Mouse (Mus musculus): ENCODE measurements around the gene Ankrd23. TPM values are rescaled to one million over a fixed set of nuclear protein-coding genes. Genes with fewer than 3 reads are reported as not detected.
"Not testable (repeated sequence)": the region's sequence is repeated elsewhere in the genome, so short reads cannot be mapped to it uniquely, and the experiment has no call there.

Gene Ankrd23
- polyA plus RNA-seq (2015; fragmentation: Nextera tagmentation; extraction: Ambion mirVana), result 12.4 and 15.9 TPM in 2 replicates

GRCm38 (mm10) chr1:36536783-36537182 is at the start of gene Ankrd23:
Gene Ankrd23 (minus strand): TSS chr1:36536883.
- H3K4me2 ChIP-seq; H3K4me1 ChIP-seq; H3K9ac ChIP-seq; H3K9me3 ChIP-seq; ATAC-seq (ENCODE audit: borderline replicate concordance, extremely low read depth, low FRiP score, low TSS enrichment); H3K4me3 ChIP-seq; H3K27ac ChIP-seq; H3K27me3 ChIP-seq: not testable (repeated sequence)
- WGBS, result 88% methylated on average over 9 of the region's 9 CpGs
- H3K36me3 ChIP-seq, result peaks cover 29% of the 10 kb centered on the region

- no peaks in the 10 kb centered on the region for H3K36me3 ChIP-seq
- H3K27me3 ChIP-seq, result no peaks in the 10 kb centered on the region
- ATAC-seq (ENCODE audit: borderline replicate concordance, extremely low read depth, low FRiP score, low TSS enrichment), result no peak
- H3K4me3 ChIP-seq, result no peak overlapping the region
- peaks cover 53% of the 10 kb centered on the region for H3K4me1 ChIP-seq
- H3K4me2 ChIP-seq, result no peak overlapping the region
- 31% methylated on average over 4 of the region's 4 CpGs for WGBS
- no peak overlapping the region for H3K27ac ChIP-seq
- no peak overlapping the region for H3K9ac ChIP-seq
- no peaks in the 10 kb centered on the region for H3K9me3 ChIP-seq
These were observed 49.6 kb upstream of the Ankrd23 start for GRCm38 (mm10) chr1:36586288-36586687.

GRCm38 (mm10) chr1:36583408-36584116 is 46.9 kb upstream of the Ankrd23 start:
- Histone ChIP-seq H3K4me2 (no peak overlapping the region), H3K27me3 (no peaks in the 10 kb centered on the region), H3K4me3 (no peak overlapping the region), H3K9ac (no peak overlapping the region), H3K4me1 (peaks cover 45% of the 10 kb centered on the region), H3K9me3 (no peaks in the 10 kb centered on the region), H3K27ac (no peak overlapping the region), H3K36me3 (no peaks in the 10 kb centered on the region)
- no peak for ATAC-seq (ENCODE audit: borderline replicate concordance, extremely low read depth, low FRiP score, low TSS enrichment)
- 72% methylated on average over 8 of the region's 8 CpGs for WGBS

GRCm38 (mm10) chr1:36582211-36582610 is 45.5 kb upstream of the Ankrd23 start:
- WGBS, result 68% methylated on average over 8 of the region's 8 CpGs
- no peaks in the 10 kb centered on the region for H3K9me3 ChIP-seq
- H3K4me1 ChIP-seq, result peaks cover 34% of the 10 kb centered on the region

GRCm38 (mm10) chr1:36581260-36581659 is 44.6 kb upstream of the Ankrd23 start:
- H3K4me2 ChIP-seq, result no peak overlapping the region
- H3K36me3 ChIP-seq, result no peaks in the 10 kb centered on the region
- no peak overlapping the region for H3K9ac ChIP-seq
- H3K9me3 ChIP-seq, result no peaks in the 10 kb centered on the region
- WGBS, result 77% methylated on average over 5 of the region's 5 CpGs
- ATAC-seq (ENCODE audit: borderline replicate concordance, extremely low read depth, low FRiP score, low TSS enrichment), result no peak
- no peak overlapping the region for H3K4me3 ChIP-seq
- H3K27ac ChIP-seq, result peak overlapping the region; percentile 92
- H3K4me1 ChIP-seq, result peaks cover 37% of the 10 kb centered on the region
- no peaks in the 10 kb centered on the region for H3K27me3 ChIP-seq

More at GRCm38 (mm10) chr1:36582211-36582610, 45.5 kb upstream of the Ankrd23 start:
- Histone ChIP-seq H3K9ac (no peak overlapping the region), H3K27ac (0 out of 2 replicates have a peak overlapping the region, but pooled peaks have one; percentile 4), H3K27me3 (no peaks in the 10 kb centered on the region), H3K36me3 (no peaks in the 10 kb centered on the region), H3K4me3 (no peak overlapping the region), H3K4me2 (no peak overlapping the region)
- no peak for ATAC-seq (ENCODE audit: borderline replicate concordance, extremely low read depth, low FRiP score, low TSS enrichment)

GRCm38 (mm10) chr1:36580384-36581207 is 43.9 kb upstream of the Ankrd23 start:
- Histone ChIP-seq H3K27me3 (no peaks in the 10 kb centered on the region), H3K4me1 (peaks cover 40% of the 10 kb centered on the region), H3K9ac (peak overlapping the region; percentile 36; the same call in 1 of the 2 replicates), H3K9me3 (no peaks in the 10 kb centered on the region), H3K27ac (peak overlapping the region; percentile 92), H3K4me3 (peak overlapping the region; percentile 5), H3K4me2 (peak overlapping the region; percentile 43), H3K36me3 (no peaks in the 10 kb centered on the region)
- whole genome bisulfite sequencing, result 2% methylated on average over 17 of the region's 17 CpGs
- peak; percentile 88 for ATAC-seq (ENCODE audit: borderline replicate concordance, extremely low read depth, low FRiP score, low TSS enrichment)

- H3K4me1 ChIP-seq, result peaks cover 44% of the 10 kb centered on the region
- H3K4me2 ChIP-seq, result peak overlapping the region; percentile 43
- H3K36me3 ChIP-seq, result no peaks in the 10 kb centered on the region
- peak overlapping the region; percentile 5; the same call in 1 of the 2 replicates for H3K4me3 ChIP-seq
- H3K9ac ChIP-seq, result 0 out of 2 replicates have a peak overlapping the region, but pooled peaks have one; percentile 36
- peak; percentile 54 for ATAC-seq (ENCODE audit: borderline replicate concordance, extremely low read depth, low FRiP score, low TSS enrichment)
- WGBS, result 24% methylated on average over 6 of the region's 6 CpGs
- no peaks in the 10 kb centered on the region for H3K9me3 ChIP-seq
- no peaks in the 10 kb centered on the region for H3K27me3 ChIP-seq
- H3K27ac ChIP-seq, result peak overlapping the region; percentile 92
These were observed 43.3 kb upstream of the Ankrd23 start for GRCm38 (mm10) chr1:36579974-36580383.

- Histone ChIP-seq H3K9ac (no peak overlapping the region), H3K4me1 (peaks cover 60% of the 10 kb centered on the region)
- ATAC-seq (ENCODE audit: borderline replicate concordance, extremely low read depth, low FRiP score, low TSS enrichment), result no peak
These were observed 40.5 kb upstream of the Ankrd23 start for GRCm38 (mm10) chr1:36576991-36577675.

GRCm38 (mm10) chr1:36575347-36575746 is 38.7 kb upstream of the Ankrd23 start:
- H3K9me3 ChIP-seq, result no peaks in the 10 kb centered on the region
- no peak for ATAC-seq (ENCODE audit: borderline replicate concordance, extremely low read depth, low FRiP score, low TSS enrichment)
- WGBS, result 53% methylated on average over 6 of the region's 6 CpGs
- H3K4me2 ChIP-seq, result no peak overlapping the region
- no peaks in the 10 kb centered on the region for H3K36me3 ChIP-seq
- no peak overlapping the region for H3K4me3 ChIP-seq
- H3K4me1 ChIP-seq, result peaks cover 59% of the 10 kb centered on the region
- no peak overlapping the region for H3K9ac ChIP-seq
- H3K27me3 ChIP-seq, result no peaks in the 10 kb centered on the region
- H3K27ac ChIP-seq, result no peak overlapping the region

More at GRCm38 (mm10) chr1:36576991-36577675, 40.5 kb upstream of the Ankrd23 start:
- Histone ChIP-seq H3K36me3 (no peaks in the 10 kb centered on the region), H3K27ac (no peak overlapping the region), H3K9me3 (no peaks in the 10 kb centered on the region), H3K4me2 (no peak overlapping the region), H3K27me3 (no peaks in the 10 kb centered on the region), H3K4me3 (no peak overlapping the region)
- WGBS, result 70% methylated on average over 6 of the region's 6 CpGs

- no peak overlapping the region for H3K4me3 ChIP-seq
- no peaks in the 10 kb centered on the region for H3K27me3 ChIP-seq
- H3K4me2 ChIP-seq, result no peak overlapping the region
- H3K9me3 ChIP-seq, result no peaks in the 10 kb centered on the region
- ATAC-seq (ENCODE audit: borderline replicate concordance, extremely low read depth, low FRiP score, low TSS enrichment), result peak; percentile 23; the same call in 1 of the 2 replicates
- peaks cover 59% of the 10 kb centered on the region for H3K4me1 ChIP-seq
- WGBS, result 73% methylated on average over 5 of the region's 5 CpGs
- H3K27ac ChIP-seq, result peak overlapping the region; percentile 77
- H3K36me3 ChIP-seq, result no peaks in the 10 kb centered on the region
- H3K9ac ChIP-seq, result no peak overlapping the region
These were observed 37.7 kb upstream of the Ankrd23 start for GRCm38 (mm10) chr1:36574196-36574955.

- 69% methylated on average over 8 of the region's 8 CpGs for WGBS
- Histone ChIP-seq H3K36me3 (no peaks in the 10 kb centered on the region), H3K4me3 (no peak overlapping the region), H3K9me3 (no peaks in the 10 kb centered on the region), H3K4me1 (peaks cover 67% of the 10 kb centered on the region), H3K27ac (peak overlapping the region; percentile 77), H3K27me3 (no peaks in the 10 kb centered on the region), H3K4me2 (no peak overlapping the region), H3K9ac (no peak overlapping the region)
- no peak for ATAC-seq (ENCODE audit: borderline replicate concordance, extremely low read depth, low FRiP score, low TSS enrichment)
These were observed 36.8 kb upstream of the Ankrd23 start for GRCm38 (mm10) chr1:36573524-36573923.

Data from lung, embryonic 15.5 days (tissue).